Mouse (Mus musculus) midbrain, postnatal 0 days (tissue): ENCODE data around the gene Elk3. TPM values are rescaled to one million over a fixed set of nuclear protein-coding genes. Genes with fewer than 3 reads are reported as not detected.

Source experiments
- ATAC-seq: fragments of 200-750 bp; cut with Nextera tagmentation; 2 replicates; pipeline ENCODE4 v1.8.0; 2017; ENCODE audit warnings: moderate number of reproducible peaks, mild to moderate bottlenecking, moderate TSS enrichment, moderate library complexity; ENCODE audit not compliant: low FRiP score
- DNase-seq: peaks from one replicate; pipeline ENCODE4 v3.0.0-alpha.2; 2015; ENCODE audit warnings: low spot score
- H3K27ac ChIP-seq: fragments of 300-500 bp; sonication (generic); 2 replicates; pipeline ENCODE4 v1.5.1; 2014; ENCODE audit warnings: low read depth, mild to moderate bottlenecking, low read length, mixed read lengths
- H3K27me3 ChIP-seq: fragments of 300-500 bp; sonication (generic); 2 replicates; pipeline ENCODE4 v1.6.1; 2014; ENCODE audit warnings: low read length, control low read depth, mixed read lengths; ENCODE audit not compliant: insufficient read depth
- H3K36me3 ChIP-seq: fragments of 300-500 bp; sonication (generic); 2 replicates; pipeline ENCODE4 v1.6.1; 2014; ENCODE audit warnings: low read length, control low read depth, mixed read lengths; ENCODE audit not compliant: insufficient read depth
- H3K4me1 ChIP-seq: fragments of 300-500 bp; sonication (generic); 2 replicates; pipeline ENCODE4 v1.6.1; 2014; ENCODE audit warnings: mild to moderate bottlenecking, control low read depth, antibody characterized with exemption, low read length, mixed read lengths; ENCODE audit not compliant: insufficient read depth
- H3K4me2 ChIP-seq: fragments of 300-500 bp; sonication (generic); 2 replicates; pipeline ENCODE4 v1.6.1; 2014; ENCODE audit warnings: low read depth, mild to moderate bottlenecking, low read length, mixed read lengths; ENCODE audit not compliant: poor library complexity, severe bottlenecking
- H3K4me3 ChIP-seq: fragments of 300-500 bp; sonication (generic); 2 replicates; pipeline ENCODE4 v1.5.1; 2014; ENCODE audit warnings: low read depth, mild to moderate bottlenecking, low read length, moderate library complexity
- H3K9ac ChIP-seq: fragments of 300-500 bp; sonication (generic); replicated peaks from 2 replicates; pipeline ENCODE4 v1.6.1; 2014; ENCODE audit warnings: mild to moderate bottlenecking, low read length, moderate library complexity, mixed read lengths; ENCODE audit not compliant: poor library complexity, severe bottlenecking
- H3K9me3 ChIP-seq: fragments of 300-500 bp; sonication (generic); 2 replicates; pipeline ENCODE4 v1.6.1; 2016; ENCODE audit warnings: low read length, control low read depth
- CTCF ChIP-seq: IDR thresholded peaks from 2 replicates; pipeline ENCODE4 v1.5.1; 2016; ENCODE audit warnings: antibody characterized with exemption, mild to moderate bottlenecking
- WGBS: fragments of 180-500 bp; shearing (Covaris S2); extraction: QIAGEN DNeasy Blood & Tissue Kit; methylation state at CpG from one replicate; pipeline ENCODE4 v1.1.7; 2014; 5-methylcytosine and 5-hydroxymethylcytosine counted together
- polyA plus RNA-seq: library from polyadenylated mRNA; unstranded; fragments of >200 nt; fragmentation: Nextera tagmentation; extraction: Ambion mirVana; gene quantifications from 2 replicates; pipeline ENCODE4 v1.2.1, GENCODE M21; 2015
- total RNA-seq: library from RNA; depleted of rRNA; stranded (reverse); fragments of >200 nt; gene quantifications from 2 replicates; pipeline ENCODE4 v1.2.3, GENCODE M21; 2014

Elk3 gene
- total and polyA plus RNA-seq, 2 experiments from 2014 or later: 6.2 to 6.9 TPM

DNA sequence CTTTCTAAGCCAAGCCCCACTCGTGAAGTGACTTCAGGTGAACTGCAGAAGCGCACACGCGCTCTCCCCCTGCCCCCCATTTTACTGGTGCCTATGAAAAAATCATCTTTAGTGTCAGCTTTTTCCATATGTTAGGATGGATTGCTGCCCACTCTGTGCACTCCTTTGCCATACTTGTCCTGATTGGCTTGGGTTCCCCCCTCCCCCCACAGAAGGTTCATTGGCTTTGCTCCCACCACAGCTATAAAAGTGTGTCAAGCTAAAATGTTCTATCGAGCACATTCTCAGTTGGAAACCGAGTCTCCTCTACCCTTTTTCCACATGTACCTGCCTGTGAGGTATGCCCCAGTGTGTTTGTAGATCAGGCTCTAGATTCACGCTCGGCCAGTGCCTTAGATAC, 59.5 kb downstream of the Elk3 start:
- H3K27me3 ChIP-seq: no peaks in the 10 kb centered on the region
- H3K9me3 ChIP-seq: no peaks in the 10 kb centered on the region
- no peak for TF ChIP-seq CTCF
- no peaks in the 10 kb centered on the region for H3K36me3 ChIP-seq
- 90% methylated on average over 8 of the region's 8 CpGs for WGBS
- no peak overlapping the region for H3K4me3 ChIP-seq
- H3K4me1 ChIP-seq: 0 out of 2 replicates have a peak, but pooled peaks cover 4% of the 10 kb centered on the region
- ATAC-seq (no peak), DNase-seq (no peak)
- H3K4me2 ChIP-seq: no peak overlapping the region
- no peak overlapping the region for H3K27ac ChIP-seq
- no peak overlapping the region for H3K9ac ChIP-seq

DNA sequence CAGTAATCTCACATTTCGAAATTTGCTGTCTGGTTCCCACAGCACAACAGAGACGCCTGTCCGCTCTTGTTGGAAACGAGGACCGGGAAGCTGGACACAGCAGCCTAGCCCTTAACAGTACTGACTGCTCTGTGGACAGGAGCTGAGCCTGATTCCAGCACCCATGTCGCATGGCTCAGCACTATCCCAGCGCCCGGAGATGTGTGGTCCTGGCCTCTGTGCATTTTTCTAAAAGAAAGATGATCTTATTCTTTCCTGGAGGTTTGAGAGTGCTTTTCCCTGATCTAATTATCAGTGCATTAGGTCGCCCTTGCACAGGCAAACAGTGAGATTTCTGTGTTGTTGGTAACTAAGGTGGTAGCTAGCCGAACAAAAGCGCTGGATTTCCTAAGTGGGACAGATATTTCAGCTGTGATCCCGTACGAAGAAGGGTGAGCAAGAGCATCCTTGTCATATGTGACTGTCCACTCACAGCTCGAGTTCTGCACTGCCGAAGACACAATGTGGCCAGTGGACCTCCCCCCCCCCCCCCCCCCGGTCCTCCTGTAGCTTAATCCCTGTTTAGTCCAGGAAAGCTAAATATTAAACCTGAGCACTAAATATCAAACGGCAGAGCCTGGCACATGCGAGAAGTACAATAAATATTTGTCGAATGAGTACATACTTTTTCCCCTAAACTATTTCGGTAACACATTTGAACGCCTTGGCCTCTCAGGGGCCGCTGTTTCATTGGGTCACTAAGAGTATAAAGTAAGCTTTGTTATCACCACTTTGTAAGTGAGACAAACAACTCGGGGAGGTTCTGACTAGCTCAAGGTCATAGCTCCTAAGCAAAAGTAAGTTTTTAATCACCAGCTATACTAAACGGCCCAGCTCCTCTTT, 60.3 kb downstream of the Elk3 start:
- Histone ChIP-seq H3K27me3 (no peaks in the 10 kb centered on the region), H3K4me2 (no peak overlapping the region), H3K27ac (peak overlapping the region; percentile 18; the same call in 1 of the 2 replicates), H3K9me3 (no peaks in the 10 kb centered on the region), H3K4me3 (no peak overlapping the region), H3K4me1 (0 out of 2 replicates have a peak, but pooled peaks cover 4% of the 10 kb centered on the region), H3K36me3 (no peaks in the 10 kb centered on the region), H3K9ac (no peak overlapping the region)
- no peak for DNase-seq
- ATAC-seq: no peak
- WGBS: 68% methylated on average over 24 of the region's 24 CpGs
- TF ChIP-seq CTCF: no peak

DNA sequence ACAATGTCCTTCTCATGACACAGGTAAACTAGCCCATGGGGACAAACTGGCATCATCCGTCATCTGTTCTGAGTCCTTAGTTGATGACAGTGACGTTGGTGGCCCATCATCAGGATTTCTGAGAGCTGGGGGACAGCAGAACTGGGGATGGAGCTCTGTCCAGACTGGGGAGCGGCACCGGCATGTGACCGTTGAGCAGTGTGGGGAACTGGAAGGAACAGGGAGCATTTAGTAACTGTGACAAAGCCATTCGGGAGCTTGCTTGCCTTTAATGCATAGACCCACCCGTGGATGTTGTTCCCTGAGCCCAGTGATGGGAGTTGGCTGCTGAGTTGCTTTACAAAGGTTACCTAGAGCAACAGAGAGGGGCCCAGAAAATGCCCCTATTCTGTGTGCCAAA, 61.0 kb downstream of the Elk3 start:
- no peaks in the 10 kb centered on the region for H3K36me3 ChIP-seq
- no peak for TF ChIP-seq CTCF
- H3K4me2 ChIP-seq: no peak overlapping the region
- H3K27me3 ChIP-seq: no peaks in the 10 kb centered on the region
- no peak overlapping the region for H3K4me3 ChIP-seq
- H3K9ac ChIP-seq: no peak overlapping the region
- ATAC-seq (peak; percentile 13; the same call in 1 of the 2 replicates), DNase-seq (no peak)
- 55% methylated on average over 7 of the region's 7 CpGs for WGBS
- no peak overlapping the region for H3K27ac ChIP-seq
- H3K4me1 ChIP-seq: 0 out of 2 replicates have a peak, but pooled peaks cover 4% of the 10 kb centered on the region
- no peaks in the 10 kb centered on the region for H3K9me3 ChIP-seq

DNA sequence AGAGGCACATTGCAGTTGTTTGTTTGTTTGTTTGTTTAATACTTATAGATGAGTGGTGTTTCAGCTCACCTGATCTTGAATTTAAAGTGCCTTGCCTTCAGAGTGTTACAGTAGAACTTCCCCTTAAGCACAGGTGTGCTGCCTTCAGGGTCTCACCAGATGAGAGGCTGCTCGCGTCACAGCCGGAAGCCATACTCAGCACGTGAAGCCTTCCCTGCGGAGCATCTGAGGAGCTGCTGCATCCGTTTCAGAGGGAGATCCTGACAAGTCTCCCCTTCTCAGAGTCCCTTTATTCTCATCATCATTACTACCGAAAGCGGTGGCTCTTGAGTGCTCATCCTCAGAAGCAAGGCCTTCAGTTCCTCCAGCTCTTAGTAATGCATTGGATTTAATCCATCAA, 62.5 kb downstream of the Elk3 start:
- Histone ChIP-seq H3K9me3 (no peaks in the 10 kb centered on the region), H3K36me3 (no peaks in the 10 kb centered on the region), H3K4me1 (0 out of 2 replicates have a peak, but pooled peaks cover 4% of the 10 kb centered on the region), H3K4me2 (no peak overlapping the region), H3K4me3 (no peak overlapping the region), H3K27ac (no peak overlapping the region), H3K27me3 (no peaks in the 10 kb centered on the region), H3K9ac (no peak overlapping the region)
- 71% methylated on average over 8 of the region's 8 CpGs for WGBS
- no peak for ATAC-seq
- no peak for TF ChIP-seq CTCF
- no peak for DNase-seq

DNA sequence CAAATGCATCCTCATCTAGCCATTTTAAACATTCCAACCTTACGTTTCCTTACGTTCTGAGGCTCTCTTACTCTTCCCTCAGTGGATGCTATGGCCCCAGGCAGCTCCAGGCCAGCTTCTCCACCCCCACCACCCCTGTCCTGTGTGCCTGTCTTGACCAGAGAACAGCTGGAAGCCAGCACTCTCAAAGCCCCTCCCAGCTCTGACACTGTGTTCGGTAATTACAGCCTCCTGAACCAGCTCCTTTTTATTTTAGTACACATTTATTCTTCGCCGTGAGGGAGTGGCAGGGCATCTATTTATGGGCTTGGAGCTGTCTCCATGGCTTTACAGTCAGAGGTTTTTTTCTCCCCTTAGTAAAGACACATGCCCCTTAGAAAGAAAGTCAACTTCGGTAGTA, 63.0 kb downstream of the Elk3 start:
- no peak for DNase-seq
- Histone ChIP-seq H3K4me1 (0 out of 2 replicates have a peak, but pooled peaks cover 4% of the 10 kb centered on the region), H3K9me3 (no peaks in the 10 kb centered on the region), H3K9ac (no peak overlapping the region), H3K4me2 (no peak overlapping the region), H3K27ac (no peak overlapping the region), H3K27me3 (no peaks in the 10 kb centered on the region), H3K36me3 (no peaks in the 10 kb centered on the region), H3K4me3 (no peak overlapping the region)
- no peak for ATAC-seq
- TF ChIP-seq CTCF: no peak
- WGBS: 56% methylated on average over 6 of the region's 6 CpGs

DNA sequence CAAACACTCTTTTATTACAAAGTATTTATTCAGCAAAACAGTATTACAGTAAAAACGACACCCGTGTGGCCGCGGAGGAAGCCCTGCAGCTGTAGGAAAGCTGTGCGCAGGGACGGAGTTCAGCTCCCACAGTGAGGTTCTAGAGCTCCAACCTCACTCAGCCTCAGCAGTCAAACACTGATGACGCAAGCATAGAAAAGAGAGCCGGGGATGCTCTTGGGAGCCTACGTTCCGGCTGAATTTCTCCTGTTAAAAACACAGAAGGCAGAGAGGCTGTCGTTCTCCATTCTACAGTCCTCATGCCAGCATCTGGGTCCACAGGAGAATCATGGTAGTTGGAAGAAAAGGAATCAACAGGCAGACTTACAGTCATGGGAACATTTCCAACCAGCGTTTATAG, 63.5 kb downstream of the Elk3 start:
- H3K36me3 ChIP-seq: no peaks in the 10 kb centered on the region
- WGBS: 87% methylated on average over 12 of the region's 12 CpGs
- ATAC-seq (no peak), DNase-seq (no peak)
- no peaks in the 10 kb centered on the region for H3K27me3 ChIP-seq
- 0 out of 2 replicates have a peak, but pooled peaks cover 4% of the 10 kb centered on the region for H3K4me1 ChIP-seq
- no peaks in the 10 kb centered on the region for H3K9me3 ChIP-seq
- no peak for TF ChIP-seq CTCF
- H3K9ac ChIP-seq: no peak overlapping the region
- H3K4me2 ChIP-seq: no peak overlapping the region
- H3K27ac ChIP-seq: no peak overlapping the region
- no peak overlapping the region for H3K4me3 ChIP-seq
